Mouse (Mus musculus) ES-E14 (cell line): ENCODE data around the gene Ptpdc1. TPM values are rescaled to one million over a fixed set of nuclear protein-coding genes. Genes with fewer than 3 reads are reported as not detected.

Experiments
- DNase-seq: peaks from one replicate; pipeline ENCODE4 v3.0.0-alpha.2; 2013; ENCODE audit warnings: low read depth, low spot score
- H3K27ac ChIP-seq: 2 replicates; pipeline ENCODE4 v1.5.1; 2012; ENCODE audit warnings: low read depth, mild to moderate bottlenecking, low read length, moderate library complexity, mixed read lengths; ENCODE audit not compliant: poor library complexity, insufficient read depth, severe bottlenecking
- H3K36me3 ChIP-seq: 2 replicates; pipeline ENCODE4 v1.6.1; 2012; ENCODE audit warnings: mild to moderate bottlenecking, low read length, moderate library complexity, mixed read lengths; ENCODE audit not compliant: control insufficient read depth, poor library complexity, insufficient read depth, severe bottlenecking
- H3K4me1 ChIP-seq, 2 experiments: fragments of 150-350 bp in 1 of 2; sonication (generic) in 1 of 2; 2 replicates each; pipeline ENCODE4 v1.6.1; 2012; ENCODE audit warnings: low read length in 2 of 2, mild to moderate bottlenecking in 1 of 2, mixed read lengths in 1 of 2; ENCODE audit not compliant: control insufficient read depth in 2 of 2, insufficient read depth in 2 of 2, poor library complexity in 1 of 2
- H3K4me3 ChIP-seq, 2 experiments: fragments of 150-350 bp in 1 of 2; sonication (generic) in 1 of 2; 2 replicates each; pipeline ENCODE4 v1.5.1; 2012; ENCODE audit warnings: low read length in 2 of 2, low read depth in 1 of 2, mild to moderate bottlenecking in 1 of 2, mixed read lengths in 1 of 2; ENCODE audit not compliant: insufficient read depth in 1 of 2, poor library complexity in 1 of 2, severe bottlenecking in 1 of 2
- H3K9ac ChIP-seq: 2 replicates; pipeline ENCODE4 v1.6.1; 2012; ENCODE audit warnings: low read depth, mild to moderate bottlenecking, low read length, mixed read lengths; ENCODE audit not compliant: poor library complexity, insufficient read depth, severe bottlenecking
- H3K9me3 ChIP-seq: fragments of 150-350 bp; sonication (generic); 2 replicates; pipeline ENCODE4 v1.6.1; 2012; ENCODE audit warnings: low read depth, mild to moderate bottlenecking, low read length; ENCODE audit not compliant: control insufficient read depth, insufficient read depth
- CHD2 ChIP-seq: IDR thresholded peaks from 2 replicates; pipeline ENCODE4 v1.6.1; 2014; ENCODE audit warnings: mild to moderate bottlenecking, low read depth, low read length, inconsistent platforms
- HCFC1 ChIP-seq: IDR thresholded peaks from 2 replicates; pipeline ENCODE4 v1.6.1; 2012; ENCODE audit warnings: low read length, inconsistent platforms, borderline replicate concordance; ENCODE audit not compliant: insufficient read depth
- MAFK ChIP-seq: IDR thresholded peaks from 2 replicates; pipeline ENCODE4 v1.6.1; 2014; ENCODE audit warnings: mild to moderate bottlenecking, low read depth, low read length, inconsistent platforms; ENCODE audit not compliant: insufficient read depth
- ZC3H11A ChIP-seq: IDR thresholded peaks from 2 replicates; pipeline ENCODE4 v1.6.1; 2012; ENCODE audit warnings: low read depth, mild to moderate bottlenecking, inconsistent platforms, low read length, borderline replicate concordance
- ZNF384 ChIP-seq: IDR thresholded peaks from 2 replicates; pipeline ENCODE4 v1.6.1; 2012; ENCODE audit warnings: low read depth, low read length, inconsistent platforms
- in situ Hi-C, 2 experiments: fragments of 600-800 bp; cut with MboI; formaldehyde crosslinking; loops; one replicate each; pipeline ENCODE4 v1.15.1; 2025; ENCODE audit warnings: low sequenced_read_pairs in 2 of 2, inconsistent platforms in 1 of 2; ENCODE audit not compliant: unreplicated experiment in 2 of 2
- total RNA-seq: library from RNA; depleted of rRNA; stranded (reverse); fragments of 300-350 nt; gene quantifications from 2 replicates; pipeline ENCODE4 v1.2.3, GENCODE M21; 2012

Gene Ptpdc1
- total RNA-seq, 1 experiment = 5.2 TPM

DNA sequence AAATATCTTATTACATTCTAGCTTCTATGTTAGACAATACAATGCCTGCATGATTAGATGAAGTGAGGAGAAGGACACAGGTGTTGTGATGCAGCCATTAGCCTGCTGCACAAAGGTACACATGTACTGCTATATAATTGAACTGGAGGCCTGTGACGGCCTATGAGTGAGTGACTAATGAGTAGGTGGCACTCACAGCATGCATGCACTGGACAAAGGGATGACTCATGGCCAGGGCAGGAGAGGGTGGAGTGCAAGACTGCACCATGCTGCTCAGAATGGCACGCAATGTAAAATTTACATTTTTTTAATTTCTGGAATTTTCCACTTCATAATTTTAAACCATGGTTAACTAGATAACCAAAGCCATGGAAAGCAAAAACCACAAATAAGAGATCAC is 10.9 kb downstream of the Ptpdc1 start:
- in situ Hi-C loops = no loop called here
- TF ChIP-seq HCFC1 = no peak
- H3K27ac ChIP-seq = no peak overlapping the region
- H3K9ac ChIP-seq = no peak overlapping the region
- DNase-seq = no peak
- H3K4me1 ChIP-seq = no peaks in the 10 kb centered on the region
- no peaks in the 10 kb centered on the region for H3K36me3 ChIP-seq
- no peak overlapping the region for H3K4me3 ChIP-seq
- H3K9me3 ChIP-seq = no peaks in the 10 kb centered on the region

- Histone ChIP-seq H3K9ac (no peak overlapping the region), H3K9me3 (no peaks in the 10 kb centered on the region), H3K4me1 (no peaks in the 10 kb centered on the region), H3K4me3 (no peak overlapping the region), H3K27ac (no peak overlapping the region), H3K36me3 (no peaks in the 10 kb centered on the region)
- in situ Hi-C loops = no loop called here
- TF ChIP-seq ZNF384 (no peak), ZC3H11A (no peak), MAFK (no peak), HCFC1 (no peak), CHD2 (no peak)
- DNase-seq = no peak
Observed at GRCm38 (mm10) chr13:48609106-48609505, 16.4 kb downstream of the Ptpdc1 start.

DNA sequence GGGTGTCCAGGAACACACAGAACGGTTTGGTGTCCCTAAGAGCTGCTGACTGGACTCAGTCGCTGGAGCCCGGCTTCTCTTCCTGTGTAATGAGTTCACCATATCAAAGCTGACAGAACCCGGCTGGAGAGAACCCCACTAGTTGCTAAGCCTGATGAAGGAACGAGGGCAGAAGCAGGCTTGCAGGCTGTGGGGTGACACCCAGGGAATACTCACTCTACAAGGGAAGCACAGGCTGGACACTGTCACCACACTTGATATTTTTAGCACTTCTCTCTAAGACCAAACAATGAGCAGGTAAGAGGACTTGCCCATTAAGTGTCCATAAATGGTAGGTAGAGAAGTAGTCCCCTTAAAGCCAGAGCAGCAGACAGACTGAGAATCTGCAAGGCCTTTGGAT is 20.9 kb downstream of the Ptpdc1 start:
- in situ Hi-C loops = no loop called here
- no peaks in the 10 kb centered on the region for H3K4me1 ChIP-seq
- no peak overlapping the region for H3K4me3 ChIP-seq
- no peak for TF ChIP-seq HCFC1
- TF ChIP-seq CHD2 = no peak
- TF ChIP-seq MAFK = no peak
- no peak for TF ChIP-seq ZC3H11A
- no peak for TF ChIP-seq ZNF384
- no peak overlapping the region for H3K9ac ChIP-seq
- no peaks in the 10 kb centered on the region for H3K9me3 ChIP-seq
- H3K36me3 ChIP-seq = no peaks in the 10 kb centered on the region
- no peak overlapping the region for H3K27ac ChIP-seq
- no peak for DNase-seq

DNA sequence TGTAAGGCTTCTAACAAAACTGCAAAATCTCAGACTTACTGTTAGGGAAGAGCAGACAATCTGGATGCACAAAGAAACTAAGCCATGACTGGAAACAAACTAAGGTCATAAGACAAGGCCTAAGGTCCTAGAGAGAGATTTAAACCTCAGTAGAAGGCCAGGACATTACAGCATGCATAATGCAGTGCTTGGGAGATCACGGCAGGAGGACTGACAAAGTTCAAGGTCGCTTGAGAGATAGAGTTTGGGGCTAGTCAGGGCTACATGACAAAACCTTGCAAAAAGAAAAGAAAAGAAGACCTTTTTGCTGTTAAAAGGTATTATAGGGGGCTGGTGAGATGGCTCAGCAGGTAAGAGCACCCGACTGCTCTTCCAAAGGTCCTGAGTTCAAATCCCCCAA is 22.2 kb downstream of the Ptpdc1 start:
- Histone ChIP-seq H3K4me3 (no peak overlapping the region), H3K27ac (no peak overlapping the region), H3K9ac (no peak overlapping the region), H3K9me3 (no peaks in the 10 kb centered on the region), H3K36me3 (no peaks in the 10 kb centered on the region), H3K4me1 (no peaks in the 10 kb centered on the region)
- no peak for DNase-seq
- in situ Hi-C loops = no loop called here
- no peak for TF ChIP-seq ZC3H11A
- no peak for TF ChIP-seq MAFK
- no peak for TF ChIP-seq ZNF384
- no peak for TF ChIP-seq CHD2

DNA sequence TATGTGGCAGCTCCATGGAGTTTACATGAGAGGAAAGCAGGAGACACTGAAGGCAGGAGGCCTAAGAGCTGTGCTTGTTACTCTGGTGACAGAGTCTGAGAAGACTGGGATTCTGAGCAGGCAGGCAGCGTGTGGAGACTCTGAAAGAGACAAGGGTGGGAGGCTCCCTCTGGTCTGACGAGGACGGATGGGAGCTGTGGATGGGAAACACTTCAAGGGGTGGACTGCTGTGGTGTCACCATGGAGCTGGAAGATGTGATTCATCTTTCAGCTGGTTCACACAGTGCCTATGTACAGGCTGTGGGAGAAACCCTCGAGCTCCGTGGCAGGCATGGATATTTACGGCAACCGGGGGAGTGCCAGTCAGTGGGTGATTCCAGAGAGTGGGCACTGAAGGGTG is 30.9 kb downstream of the Ptpdc1 start:
- DNase-seq = no peak
- no peak overlapping the region for H3K27ac ChIP-seq
- in situ Hi-C loops = no loop called here
- H3K4me3 ChIP-seq = no peak overlapping the region
- no peak overlapping the region for H3K9ac ChIP-seq
- no peak for TF ChIP-seq ZC3H11A
- no peak for TF ChIP-seq ZNF384
- no peak for TF ChIP-seq HCFC1
- no peak for TF ChIP-seq CHD2
- no peak for TF ChIP-seq MAFK
- H3K4me1 ChIP-seq = no peaks in the 10 kb centered on the region
- H3K9me3 ChIP-seq = no peaks in the 10 kb centered on the region
- no peaks in the 10 kb centered on the region for H3K36me3 ChIP-seq
